Mouse (Mus musculus) monocyte, adult 5-6 weeks (primary cell): Measurements from ENCODE around the gene Itgb1bp2. TPM values are rescaled to one million over a fixed set of nuclear protein-coding genes. Genes with fewer than 3 reads are reported as not detected.

Experiments used
- ATAC-seq: fragments of 153-309, 156-312 bp; replicated peaks from 2 replicates; pipeline ENCODE4 v1.8.0; 2017; ENCODE audit warnings: mild to moderate bottlenecking; ENCODE audit not compliant: low TSS enrichment, insufficient number of reproducible peaks, severe bottlenecking, poor library complexity, low FRiP score
- total RNA-seq: library from RNA; stranded (forward); fragments of 200-1000, 200-491, 200-594 nt; gene quantifications from 3 replicates; pipeline ENCODE4 v1.2.3, GENCODE M21; 2017

Itgb1bp2 gene
- total RNA-seq, result 0.64 to 2.6 TPM in 2 of 3 replicates, not detected in the other

DNA sequence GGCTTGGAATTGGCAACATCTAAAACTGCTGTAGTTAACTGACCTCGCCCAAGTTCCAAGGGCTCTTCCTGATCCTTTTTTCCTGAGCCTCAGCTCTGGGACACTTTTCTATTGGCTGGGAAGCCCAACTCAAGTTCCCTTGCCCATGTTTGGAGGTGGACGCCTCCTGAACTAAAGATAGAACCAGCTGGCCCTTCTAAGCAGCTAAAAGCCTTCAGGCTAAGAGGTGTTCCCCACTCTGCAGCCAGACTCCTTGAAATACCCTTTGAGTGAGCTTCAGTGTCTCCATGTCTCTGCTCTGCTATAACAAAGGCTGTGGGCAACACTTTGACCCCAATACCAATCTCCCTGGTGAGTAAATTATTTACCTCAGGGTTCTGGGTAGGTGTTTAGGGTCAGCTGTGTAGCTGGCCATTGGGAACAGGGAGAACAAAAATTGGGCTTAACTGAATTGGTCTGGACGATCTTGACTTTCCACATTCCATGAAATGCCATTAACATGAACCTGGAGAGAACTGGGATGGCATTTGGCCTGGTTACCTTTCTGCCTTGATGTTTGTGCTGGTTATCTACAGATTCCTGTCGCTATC, at the start of gene Itgb1bp2:
Gene Itgb1bp2 (plus strand): TSS at position 203 of the 590 bp plus-strand sequence.
- no peak for ATAC-seq

DNA sequence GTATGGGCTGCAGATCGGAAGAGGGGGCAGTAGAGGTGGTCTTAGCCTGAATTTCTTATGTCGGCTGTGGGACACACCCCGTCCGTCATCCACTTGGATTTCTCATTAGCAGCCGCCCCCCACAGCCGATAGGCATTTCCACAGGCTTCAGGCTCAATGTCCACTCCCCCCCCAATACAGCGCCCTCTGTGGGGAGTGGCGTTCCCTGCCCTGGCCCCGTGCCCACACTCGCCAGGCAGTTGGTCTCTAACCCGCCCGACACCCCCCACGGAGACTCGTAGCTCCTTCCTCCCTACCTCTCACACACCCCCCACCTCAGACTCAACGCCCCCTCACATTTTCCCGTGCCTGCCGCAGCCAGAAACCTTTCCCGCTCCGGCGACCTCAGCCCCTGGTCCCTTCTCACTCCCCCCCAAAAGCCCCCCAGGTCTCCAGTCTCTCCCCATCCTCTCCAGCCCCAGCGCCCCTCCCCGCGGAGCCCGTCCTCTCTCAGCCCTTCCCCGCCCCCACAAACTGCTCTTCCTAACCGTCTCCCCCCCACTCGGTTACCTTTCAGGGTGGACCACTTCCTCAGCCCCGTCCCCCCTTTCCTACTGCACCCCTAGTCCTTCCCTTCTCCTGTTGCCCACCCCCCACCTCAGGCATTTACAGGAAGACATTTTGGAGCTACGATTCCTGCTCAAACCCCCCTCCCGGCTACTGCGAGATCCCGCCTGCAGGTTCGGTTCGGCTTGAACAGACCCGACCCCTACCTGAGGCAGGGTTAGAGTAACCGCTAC, 29.8 kb upstream of the Itgb1bp2 start:
- ATAC-seq, result no peak

DNA sequence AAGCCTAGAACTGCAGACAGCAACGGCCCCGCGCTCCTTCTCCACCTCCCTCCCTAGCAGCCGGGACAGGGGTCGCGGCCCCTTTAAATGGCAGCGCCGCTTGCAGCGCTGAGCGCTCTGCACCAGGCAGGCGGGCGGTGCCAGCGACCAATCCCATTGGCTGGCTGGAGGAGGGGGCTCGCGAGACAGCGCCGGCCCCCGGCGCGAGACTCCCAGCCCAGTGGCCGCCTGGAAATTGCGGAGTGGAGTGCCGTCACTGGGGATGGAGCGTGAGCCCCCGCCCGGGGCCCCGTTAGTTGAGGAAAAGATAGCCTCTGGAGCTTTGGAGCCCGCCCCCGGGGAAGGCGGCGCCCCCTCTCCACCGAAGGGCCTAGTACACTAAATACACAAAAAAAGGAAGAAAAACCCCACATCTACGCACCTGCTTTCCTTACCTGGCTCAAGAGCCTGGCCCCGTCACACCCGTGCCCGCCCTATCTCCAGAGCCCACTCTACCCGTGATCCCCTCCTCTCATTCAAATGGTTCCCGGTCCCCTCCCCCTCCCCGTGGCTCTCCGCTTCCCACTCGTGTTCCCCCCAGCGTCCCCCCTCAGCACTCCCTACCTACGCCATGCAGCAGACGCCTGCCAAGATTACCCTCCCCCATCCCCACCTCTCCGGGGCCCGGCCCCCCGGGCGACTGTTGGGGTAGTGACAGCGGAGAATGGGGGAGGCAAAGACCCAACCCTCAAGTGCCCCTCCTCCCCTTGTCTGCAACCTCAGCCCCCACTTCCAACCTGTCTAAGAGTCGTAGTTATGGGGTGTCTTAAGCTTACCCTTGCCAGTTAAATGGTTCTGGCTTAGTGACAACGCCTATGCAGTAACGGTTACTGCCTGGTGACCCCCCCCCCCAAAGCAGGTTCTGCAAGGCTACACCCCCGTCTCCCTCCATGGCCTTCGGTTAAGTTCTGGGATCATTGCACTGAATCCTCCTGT, 28.9 kb upstream of the Itgb1bp2 start:
- peak; percentile 86 for ATAC-seq

DNA sequence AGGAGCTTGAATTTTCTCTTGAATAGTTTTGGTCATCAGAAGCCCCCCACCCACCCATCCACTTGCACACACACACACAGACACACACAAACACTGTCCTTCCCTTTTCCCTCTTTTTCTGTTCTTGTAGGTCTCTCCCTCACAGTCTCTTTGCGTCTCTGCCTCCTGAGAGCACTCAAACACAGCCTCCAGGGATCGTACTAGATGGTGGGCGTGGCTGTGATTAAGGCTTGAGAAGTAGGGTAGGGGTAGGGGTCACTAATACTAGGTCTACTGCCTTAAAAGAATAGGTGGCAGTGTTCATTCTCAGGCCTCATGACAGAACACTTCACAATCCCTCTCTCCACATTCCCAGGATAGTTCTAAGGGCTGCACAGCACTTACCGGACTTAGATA, 28.2 kb upstream of the Itgb1bp2 start, which contains the start of gene Zmym3:
Gene Zmym3 (minus strand): TSS at position 150 of the 396 bp plus-strand sequence.
- no peak for ATAC-seq

DNA sequence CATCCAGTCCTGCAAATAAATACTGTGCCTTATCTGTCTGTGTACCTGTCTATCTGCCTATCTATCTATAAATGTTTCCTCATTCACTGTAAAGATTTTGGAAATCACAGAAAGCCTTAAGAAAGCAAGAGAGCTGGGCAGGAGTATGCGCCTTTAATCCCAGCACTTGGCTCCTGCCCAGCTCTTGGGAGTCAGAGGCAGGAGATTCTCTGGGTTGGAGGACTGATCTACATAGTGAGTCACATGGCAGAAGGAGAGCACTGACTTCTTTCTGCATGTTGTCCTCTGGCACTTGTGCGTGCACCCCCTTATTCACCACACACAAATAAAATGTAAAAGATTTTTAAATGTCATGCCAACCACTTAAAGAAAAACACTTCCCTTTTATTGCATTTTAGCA, 25.4 kb upstream of the Itgb1bp2 start:
- ATAC-seq, result no peak

DNA sequence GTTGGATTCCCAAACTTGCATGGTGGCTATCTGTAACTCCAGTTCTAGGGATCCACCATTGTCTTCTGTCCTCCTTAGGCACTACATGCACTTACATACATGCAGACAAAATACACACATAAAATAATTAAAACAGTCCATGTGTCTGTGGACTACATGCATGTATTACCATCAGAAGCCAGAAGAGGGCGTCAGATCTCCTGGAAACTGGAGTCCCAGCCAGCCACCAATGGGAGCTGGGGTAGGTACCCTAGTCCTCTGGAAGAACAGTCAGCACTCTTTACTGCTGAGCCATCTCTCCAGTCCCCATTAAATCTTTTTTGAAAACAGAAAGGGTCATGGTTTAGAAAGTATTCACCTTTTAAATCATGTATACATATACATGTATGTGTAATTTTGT, 21.1 kb upstream of the Itgb1bp2 start:
- no peak for ATAC-seq

DNA sequence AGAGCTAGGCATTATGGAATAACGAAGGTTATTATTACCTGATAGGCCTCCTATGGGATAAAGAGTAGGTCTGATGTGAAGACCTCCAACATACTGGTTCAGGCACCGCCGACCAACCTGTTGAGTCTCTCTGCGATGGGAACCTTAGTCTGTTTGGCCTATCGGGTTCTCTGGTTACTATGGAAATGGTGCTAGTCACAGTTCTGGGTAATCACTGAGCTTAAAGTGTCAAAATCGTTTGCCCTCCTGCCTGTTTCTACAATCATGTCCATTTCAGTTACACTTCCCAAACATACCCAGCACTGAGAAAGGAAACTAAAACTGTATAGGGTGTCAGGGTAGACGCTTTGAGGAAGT, 20.1 kb upstream of the Itgb1bp2 start:
- ATAC-seq, result no peak; the same call in 1 of the 2 replicates

DNA sequence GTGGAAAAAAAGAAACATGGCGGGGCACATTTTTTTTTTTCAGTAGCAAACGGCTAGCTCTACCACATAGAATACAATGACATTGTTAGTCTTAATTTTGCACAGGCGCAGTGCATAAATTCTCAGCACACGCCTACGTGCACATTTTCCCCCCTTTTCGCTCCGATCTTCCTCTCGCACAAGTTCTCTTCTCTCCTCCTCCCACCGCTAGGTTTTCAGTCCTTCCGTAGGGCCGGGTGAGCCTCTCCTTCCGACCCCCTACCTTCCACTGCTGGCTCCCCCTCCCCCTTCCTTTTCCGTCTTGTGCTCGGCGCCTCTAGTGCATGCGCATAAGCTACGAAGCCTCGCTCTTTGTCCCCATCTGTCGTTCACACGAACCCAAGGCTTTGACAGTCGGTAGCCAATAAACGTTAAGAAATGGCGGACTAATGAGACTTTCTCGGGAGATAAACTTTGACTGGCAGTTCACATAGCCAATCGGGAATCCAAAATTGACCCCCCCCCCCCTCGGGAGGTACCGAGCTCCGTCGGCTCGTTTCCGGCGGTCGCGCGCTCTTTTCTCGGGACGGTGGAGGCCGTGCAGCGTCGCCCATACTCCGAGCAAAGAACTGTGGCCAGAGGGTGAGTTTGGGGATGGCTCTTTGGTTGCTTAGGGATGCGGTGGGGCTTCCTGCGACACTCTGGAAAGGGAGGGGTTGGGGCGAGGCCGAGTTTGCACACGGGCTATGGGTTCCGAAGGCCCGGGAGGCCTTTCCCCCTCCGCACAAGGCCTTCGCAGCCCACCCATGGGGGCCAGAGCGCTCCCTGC, 19.5 kb upstream of the Itgb1bp2 start, which contains the start of gene Nono:
Gene Nono (plus strand): TSS at position 177 of the 808 bp plus-strand sequence.
- peak; percentile 91 for ATAC-seq

DNA sequence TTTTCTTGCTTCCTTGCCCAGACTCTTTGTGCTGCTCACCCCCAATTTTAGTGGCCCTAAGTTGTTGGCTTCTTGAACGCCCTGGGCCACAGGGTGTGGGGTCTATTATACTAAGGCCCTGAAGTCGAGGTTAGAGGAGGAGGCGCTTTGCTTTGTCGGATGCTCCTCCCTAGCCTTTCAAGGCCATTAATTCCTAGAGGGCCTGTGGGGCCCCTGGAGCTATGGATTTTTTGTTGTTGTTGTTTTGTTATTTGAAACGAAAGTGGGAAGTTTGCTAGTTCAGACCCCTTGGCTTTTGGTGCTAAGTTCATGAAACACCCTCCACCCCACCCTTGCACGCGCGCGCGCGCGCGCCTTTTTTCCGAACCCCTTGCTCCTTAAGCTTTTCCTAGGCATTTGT, 18.9 kb upstream of the Itgb1bp2 start:
- ATAC-seq, result 0 out of 2 replicates have a peak, but pooled peaks have one; percentile 2

DNA sequence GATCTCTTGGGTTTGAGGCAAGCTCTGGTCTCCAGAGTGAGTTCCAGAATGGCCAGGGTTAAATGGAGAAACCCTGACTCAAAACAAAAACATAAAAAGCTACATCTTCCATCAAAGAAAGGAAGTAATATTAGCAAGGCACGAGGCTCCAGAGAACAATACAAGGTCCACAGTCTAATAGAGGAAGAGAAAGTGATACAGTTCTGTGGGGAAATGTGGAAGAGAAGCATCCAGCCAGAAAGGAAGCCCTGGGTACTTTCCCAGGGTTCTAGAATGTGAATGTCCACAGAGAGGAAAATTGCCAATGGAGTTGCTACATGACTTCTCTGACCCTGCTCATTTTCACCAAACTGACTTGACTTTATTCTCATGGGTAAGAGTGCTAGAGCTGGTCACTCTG, 2.3 kb downstream of the Itgb1bp2 start:
- no peak for ATAC-seq

DNA sequence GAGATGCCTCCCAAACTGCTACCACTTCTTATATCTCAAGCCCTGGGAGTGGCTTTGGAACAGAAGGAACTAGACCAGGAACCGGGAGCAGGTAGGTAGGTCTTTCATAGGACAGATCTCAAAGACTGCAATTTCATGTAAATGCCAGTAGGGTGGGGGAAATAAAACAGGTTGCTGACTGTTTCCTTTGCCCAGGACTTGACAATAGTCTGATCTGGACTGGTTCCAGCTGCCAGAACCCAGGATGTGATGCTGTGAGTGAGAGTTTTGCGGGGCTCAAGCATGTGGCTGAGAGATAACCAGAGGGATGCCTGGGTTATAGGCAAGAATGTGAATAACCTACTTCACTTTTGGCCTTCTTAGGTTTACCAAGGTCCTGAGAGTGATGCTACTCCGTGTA, 2.7 kb downstream of the Itgb1bp2 start:
- ATAC-seq, result no peak

DNA sequence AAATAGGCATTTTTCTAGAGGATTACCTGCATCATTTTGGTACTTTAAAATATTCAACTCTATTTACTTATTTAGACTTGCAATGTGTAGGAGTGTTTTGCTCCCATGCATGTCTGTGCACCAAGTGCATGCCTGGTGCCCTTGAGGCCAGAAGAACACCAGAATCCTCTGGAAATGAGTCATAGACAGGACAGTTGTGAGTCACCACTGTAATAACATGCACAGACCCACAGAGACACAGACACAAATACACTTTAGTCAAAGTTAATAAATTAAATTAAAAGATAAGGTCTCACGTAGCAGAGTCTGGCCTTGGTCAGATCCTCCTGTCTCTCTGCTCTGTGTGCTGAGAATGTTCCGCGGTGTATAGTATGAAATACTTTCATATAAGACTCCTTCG, 23.3 kb downstream of the Itgb1bp2 start:
- ATAC-seq, result no peak

DNA sequence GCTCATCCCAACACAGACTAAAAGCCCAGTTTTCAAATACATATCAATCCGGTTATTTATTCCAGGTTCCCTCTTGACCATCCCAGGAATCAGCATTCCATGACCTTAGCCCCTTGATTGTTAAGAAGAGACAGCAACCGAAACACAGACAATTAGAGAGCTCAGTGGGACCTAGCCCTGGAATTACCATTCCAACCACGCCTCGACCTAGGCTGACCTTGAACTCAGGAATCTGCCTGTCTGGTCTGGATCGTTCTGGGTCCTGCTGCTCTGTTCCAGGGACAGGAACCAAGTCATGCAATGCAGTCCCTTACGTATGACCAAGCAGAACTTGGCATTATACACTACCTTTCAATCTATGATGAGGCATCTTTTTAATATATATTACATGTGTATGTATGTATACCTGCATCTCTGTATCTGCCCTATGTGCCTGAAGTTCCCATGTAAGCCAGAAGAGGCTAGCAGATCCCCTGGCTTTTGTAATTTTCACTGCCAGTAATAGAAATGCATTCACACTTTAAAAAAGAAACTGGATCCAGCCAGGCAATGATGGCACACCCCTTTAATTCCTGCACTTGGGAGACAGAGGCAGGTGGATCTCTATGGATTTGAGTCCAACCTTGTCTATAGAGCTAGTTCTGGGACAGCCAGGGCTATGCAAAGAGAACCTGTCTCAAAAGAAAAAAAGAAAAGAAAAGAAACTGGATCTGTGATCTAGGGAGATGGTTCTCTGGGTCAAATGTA, 32.9 kb downstream of the Itgb1bp2 start:
- ATAC-seq, result no peak

DNA sequence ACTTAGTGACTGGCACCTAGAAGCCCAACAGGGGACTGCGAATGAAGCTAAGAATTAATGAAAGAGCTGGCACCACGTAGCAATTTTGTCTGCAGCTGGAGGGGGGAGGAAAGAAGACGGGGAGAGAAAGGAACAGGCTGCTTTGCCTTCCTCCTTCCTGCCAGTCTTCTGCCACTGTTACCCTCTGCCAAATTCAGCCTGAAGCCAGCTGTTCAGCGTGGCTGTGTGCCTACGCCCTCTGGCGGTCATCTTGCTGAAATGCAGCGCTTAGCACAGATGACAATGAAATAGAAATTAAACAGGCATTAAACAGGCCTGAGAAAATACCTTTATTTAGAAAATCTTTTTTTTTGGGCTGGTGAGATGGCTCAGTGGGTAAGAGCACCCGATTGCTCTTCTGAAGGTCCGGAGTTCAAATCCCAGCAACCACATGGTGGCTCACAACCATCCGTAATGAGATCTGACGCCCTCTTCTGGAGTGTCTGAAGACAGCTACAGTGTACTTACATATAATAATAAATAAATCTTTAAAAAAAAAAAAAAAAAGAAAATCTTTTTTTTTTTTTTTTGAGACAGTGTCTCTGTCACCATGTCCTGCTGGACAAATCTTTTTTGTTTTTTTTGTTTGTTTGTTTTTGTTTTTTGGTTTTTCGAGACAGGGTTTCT, 37.7 kb downstream of the Itgb1bp2 start:
- 0 out of 2 replicates have a peak, but pooled peaks have one; percentile 47 for ATAC-seq
